Mouse (Mus musculus): ENCODE measurements around the gene Nhsl2.

GRCm38 (mm10) chrX:101874901-101875300 lies 25.7 kb downstream of the Nhsl2 start:
- TF ChIP-seq POLR2A (IDR thresholded peaks at IDR 0.05; ENCODE audit: insufficient read depth, low read depth, low read length) (no peak), CTCF (IDR thresholded peaks at IDR 0.05; ENCODE audit: insufficient read depth, low read depth, low read length) (no peak)
